Mouse (Mus musculus): ENCODE data around the gene Ormdl1.

- TF ChIP-seq POLR2A (IDR thresholded peaks at IDR 0.05; ENCODE audit: control insufficient read depth, low read depth, low read length) (no peak), CTCF (IDR thresholded peaks at IDR 0.05; ENCODE audit: control insufficient read depth, insufficient read depth, insufficient replicate concordance, low read depth, low read length) (no peak)
Measured at GRCm38 (mm10) chr1:53291197-53291596, 5.7 kb upstream of the Ormdl1 start.
